Mouse (Mus musculus) bone marrow macrophage, adult 2 months (primary cell): ENCODE measurements around the gene Car2.

Source experiments
- CTCF ChIP-seq: IDR thresholded peaks from 2 replicates; pipeline ENCODE4 v1.5.1; 2012; ENCODE audit warnings: low read depth, mild to moderate bottlenecking, low read length, moderate library complexity
- POLR2A ChIP-seq: IDR thresholded peaks from 2 replicates; pipeline ENCODE4 v1.6.1; 2012; ENCODE audit warnings: mild to moderate bottlenecking, low read depth, low read length, borderline replicate concordance

DNA sequence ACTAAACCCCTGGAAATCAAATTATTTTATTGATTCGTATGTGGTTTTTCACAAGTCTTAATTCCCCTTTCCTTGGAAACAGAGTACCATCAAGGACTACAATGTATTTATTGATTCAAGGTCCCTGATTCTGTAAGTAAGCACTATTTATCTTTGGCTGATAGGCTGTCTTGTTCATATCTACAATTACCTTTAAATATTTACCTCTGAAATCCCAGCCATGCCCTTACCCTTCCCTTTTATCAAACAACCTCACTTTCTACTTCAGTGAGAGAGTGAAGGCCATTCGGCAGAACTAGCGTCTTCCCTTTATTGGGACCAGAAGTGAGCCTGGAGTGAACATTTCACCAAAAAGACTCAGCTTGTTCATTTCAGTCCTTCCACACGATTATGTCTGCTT, 27.7 kb downstream of the Car2 start:
- no peak for TF ChIP-seq CTCF
- TF ChIP-seq POLR2A: no peak
